Mouse (Mus musculus) midbrain, embryonic 10.5 days (tissue): Measurements from ENCODE around the gene Plp1. TPM values are rescaled to one million over a fixed set of nuclear protein-coding genes. Genes with fewer than 3 reads are reported as not detected.

Source experiments
- polyA plus RNA-seq: library from polyadenylated mRNA; unstranded; fragments of >200 nt; fragmentation: Nextera tagmentation; extraction: Ambion mirVana; gene quantifications from 2 replicates; pipeline ENCODE4 v1.2.1, GENCODE M21; 2016

Plp1 gene
- polyA plus RNA-seq, 1 experiment from 2014 or later, result 19.4 TPM

Other genes with a start within 250 kb of the Plp1 start
- 11.3 and 14.1 TPM in 2 replicates for gene Tceal3, start 231.8 kb upstream of the Plp1 start, polyA plus RNA-seq
- 10.2 and 10.3 TPM in 2 replicates for gene Tceal1, start 114.7 kb upstream of the Plp1 start, polyA plus RNA-seq
- gene Morf4l2, start 79.0 kb upstream of the Plp1 start, polyA plus RNA-seq, result 586 and 616 TPM in 2 replicates
- gene Glra4, start 42.5 kb upstream of the Plp1 start, polyA plus RNA-seq, result 0.11 and 0.14 TPM in 2 replicates
- 1.6 and 3.1 TPM in 2 replicates for gene Rab9b, start 46.1 kb downstream of the Plp1 start, polyA plus RNA-seq
- not detected in 2 replicates for gene H2bfm, start 104.7 kb downstream of the Plp1 start, polyA plus RNA-seq
- 39.2 and 41.4 TPM in 2 replicates for gene Tmsb15b2, start 152.8 kb downstream of the Plp1 start, polyA plus RNA-seq
- 4.6 and 5.4 TPM in 2 replicates for gene Tmsb15l, start 154.2 kb downstream of the Plp1 start, polyA plus RNA-seq
- 17.0 and 18.7 TPM in 2 replicates for gene Tmsb15b1, start 154.2 kb downstream of the Plp1 start, polyA plus RNA-seq
- 50.8 and 71.3 TPM in 2 replicates for gene Zcchc18, start 170.5 kb downstream of the Plp1 start, polyA plus RNA-seq
- gene Slc25a53, start 215.6 kb downstream of the Plp1 start, polyA plus RNA-seq, result 11.4 and 13.8 TPM in 2 replicates
- gene Fam199x, start 226.9 kb downstream of the Plp1 start, polyA plus RNA-seq, result 12.3 and 13.2 TPM in 2 replicates